Mouse (Mus musculus): ENCODE measurements around the gene Endod1.

DNA sequence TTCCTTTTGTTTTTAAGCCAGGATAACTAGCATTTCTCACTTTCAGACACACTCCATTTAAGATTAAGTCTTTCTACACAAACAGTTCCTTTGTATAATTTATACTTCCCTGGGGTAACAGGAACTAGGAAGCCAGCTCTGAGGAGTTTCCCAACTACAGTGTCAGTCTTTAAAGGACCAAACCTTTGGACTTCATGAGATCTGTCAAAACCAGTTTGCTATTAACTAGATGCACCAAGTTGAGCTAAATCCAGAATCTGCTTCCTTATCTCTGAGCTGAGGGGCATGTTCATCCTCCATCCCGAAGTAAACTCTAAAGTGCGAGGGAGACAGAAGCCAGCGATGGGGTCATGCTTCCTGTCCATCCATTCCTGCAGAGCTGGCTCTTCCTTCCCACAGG lies 74.0 kb downstream of the Endod1 start:
- no peak for TF ChIP-seq CTCF (conservative IDR thresholded peaks at IDR 0.05; ENCODE audit: insufficient read depth, insufficient read length, low read depth, low read length)
- no peak for TF ChIP-seq POLR2A (IDR thresholded peaks at IDR 0.05; ENCODE audit: low read depth, low read length)
